Mouse (Mus musculus) C2C12 (cell line): ENCODE data around the gene Tmem213. TPM values are rescaled to one million over a fixed set of nuclear protein-coding genes. Genes with fewer than 3 reads are reported as not detected.

ENCODE experiments used
- H3K27me3 ChIP-seq: one replicate; pipeline ENCODE4 v1.6.1; 2011; ENCODE audit not compliant: control insufficient read depth, insufficient read depth, insufficient read length
- H3K36me3 ChIP-seq: one replicate; pipeline ENCODE4 v1.6.1; 2011; ENCODE audit not compliant: control insufficient read depth, insufficient read depth
- H3K4me3 ChIP-seq: one replicate; pipeline ENCODE4 v1.5.1; 2011; ENCODE audit warnings: mild to moderate bottlenecking, control low read depth; ENCODE audit not compliant: poor library complexity, insufficient read depth, severe bottlenecking
- H3K79me2 ChIP-seq: one replicate; pipeline ENCODE4 v1.6.1; 2011; ENCODE audit not compliant: control insufficient read depth, insufficient read depth
- H3K79me3 ChIP-seq: one replicate; pipeline ENCODE4 v1.6.1; 2011; ENCODE audit warnings: low read depth, control low read depth
- H3ac ChIP-seq: one replicate; pipeline ENCODE3; 2011; ENCODE audit warnings: low read depth; ENCODE audit not compliant: control insufficient read depth, insufficient read length
- CEBPB ChIP-seq: IDR thresholded peaks from one replicate; pipeline ENCODE4 v1.6.1; 2011; ENCODE audit warnings: low read depth, mild to moderate bottlenecking, control low read depth, moderate library complexity
- CTCF ChIP-seq: IDR thresholded peaks from one replicate; pipeline ENCODE4 v1.5.1; 2011; ENCODE audit not compliant: control insufficient read depth, insufficient read depth, insufficient read length
- FOSL1 ChIP-seq: IDR thresholded peaks from one replicate; pipeline ENCODE4 v1.8.0; 2011; ENCODE audit warnings: mild to moderate bottlenecking, low read length; ENCODE audit not compliant: poor library complexity, insufficient read depth, severe bottlenecking
- MAX ChIP-seq: IDR thresholded peaks from one replicate; pipeline ENCODE4 v1.6.1; 2011; ENCODE audit warnings: mild to moderate bottlenecking, control low read depth
- MYOD1 ChIP-seq: IDR thresholded peaks from one replicate; pipeline ENCODE4 v1.6.1; 2011; ENCODE audit warnings: low read depth; ENCODE audit not compliant: control insufficient read depth, insufficient read length
- MYOG ChIP-seq: IDR thresholded peaks from one replicate; pipeline ENCODE4 v1.6.1; 2011; ENCODE audit not compliant: control insufficient read depth, insufficient read length; ENCODE audit errors: extremely low read depth
- USF1 ChIP-seq: IDR thresholded peaks from one replicate; pipeline ENCODE4 v1.6.1; 2011; ENCODE audit warnings: low read depth, mild to moderate bottlenecking, control low read depth, moderate library complexity
- polyA plus RNA-seq: library from polyadenylated mRNA; unstranded; fragments of >200 nt; fragmentation: generic; extraction: Trizol; gene quantifications from one replicate; pipeline ENCODE4 v1.2.1, GENCODE M21; 2012; ENCODE audit warnings: missing spikeins

Tmem213 gene
- polyA plus RNA-seq, 1 experiment = not detected

- Histone ChIP-seq H3K27me3 (no peaks in the 10 kb centered on the region), H3K36me3 (no peaks in the 10 kb centered on the region), H3ac (no peak overlapping the region), H3K79me2 (no peaks in the 10 kb centered on the region), H3K79me3 (no peaks in the 10 kb centered on the region), H3K4me3 (no peak overlapping the region)
- TF ChIP-seq MYOD1 = no peak
- TF ChIP-seq CTCF = no peak
- no peak for TF ChIP-seq MYOG
- no peak for TF ChIP-seq FOSL1
Observed at GRCm38 (mm10) chr6:38087242-38088026, 21.6 kb upstream of the Tmem213 start.

GRCm38 (mm10) chr6:38092539-38092938, 16.5 kb upstream of the Tmem213 start:
- H3K36me3 ChIP-seq = no peaks in the 10 kb centered on the region
- TF ChIP-seq MYOG (no peak), FOSL1 (no peak), MYOD1 (peak; percentile 23)
- H3K79me3 ChIP-seq = no peaks in the 10 kb centered on the region
- H3K27me3 ChIP-seq = no peaks in the 10 kb centered on the region
- no peaks in the 10 kb centered on the region for H3K79me2 ChIP-seq
- H3ac ChIP-seq = no peak overlapping the region
- no peak overlapping the region for H3K4me3 ChIP-seq

GRCm38 (mm10) chr6:38094701-38095100, 14.4 kb upstream of the Tmem213 start:
- H3K36me3 ChIP-seq = no peaks in the 10 kb centered on the region
- H3K4me3 ChIP-seq = no peak overlapping the region
- no peak overlapping the region for H3ac ChIP-seq
- no peaks in the 10 kb centered on the region for H3K27me3 ChIP-seq
- TF ChIP-seq CEBPB = no peak
- no peak for TF ChIP-seq MYOG
- no peak for TF ChIP-seq MAX
- no peak for TF ChIP-seq USF1
- no peak for TF ChIP-seq CTCF
- H3K79me3 ChIP-seq = no peaks in the 10 kb centered on the region
- H3K79me2 ChIP-seq = no peaks in the 10 kb centered on the region

GRCm38 (mm10) chr6:38096961-38097370, 12.1 kb upstream of the Tmem213 start:
- no peaks in the 10 kb centered on the region for H3K36me3 ChIP-seq
- no peak overlapping the region for H3K4me3 ChIP-seq
- TF ChIP-seq CTCF (no peak), CEBPB (no peak), MYOG (no peak), FOSL1 (no peak), USF1 (no peak), MYOD1 (no peak), MAX (no peak)
- H3ac ChIP-seq = no peak overlapping the region
- H3K79me3 ChIP-seq = no peaks in the 10 kb centered on the region
- H3K27me3 ChIP-seq = no peaks in the 10 kb centered on the region
- no peaks in the 10 kb centered on the region for H3K79me2 ChIP-seq

GRCm38 (mm10) chr6:38102216-38102795, 6.7 kb upstream of the Tmem213 start:
- H3K79me3 ChIP-seq = no peaks in the 10 kb centered on the region
- TF ChIP-seq CEBPB (no peak), USF1 (peak; percentile 30), CTCF (no peak), MAX (no peak), MYOD1 (no peak), FOSL1 (no peak)
- no peak overlapping the region for H3K4me3 ChIP-seq
- H3K27me3 ChIP-seq = no peaks in the 10 kb centered on the region
- no peaks in the 10 kb centered on the region for H3K79me2 ChIP-seq
- H3K36me3 ChIP-seq = no peaks in the 10 kb centered on the region
- H3ac ChIP-seq = no peak overlapping the region

GRCm38 (mm10) chr6:38103775-38104174, 5.3 kb upstream of the Tmem213 start:
- H3K79me3 ChIP-seq = no peaks in the 10 kb centered on the region
- TF ChIP-seq CTCF (no peak), MYOG (no peak), MYOD1 (no peak), MAX (no peak), USF1 (no peak), CEBPB (no peak), FOSL1 (no peak)
- H3K79me2 ChIP-seq = no peaks in the 10 kb centered on the region
- H3K27me3 ChIP-seq = no peaks in the 10 kb centered on the region
- H3ac ChIP-seq = no peak overlapping the region
- H3K4me3 ChIP-seq = no peak overlapping the region
- H3K36me3 ChIP-seq = no peaks in the 10 kb centered on the region
